Mouse (Mus musculus): Measurements from ENCODE around the gene Tmem8b. TPM values are rescaled to one million over a fixed set of nuclear protein-coding genes. Genes with fewer than 3 reads are reported as not detected.
A peak's percentile ranks its signal among the peaks of the same experiment; 100 is the strongest.

Gene Tmem8b
- polyA plus RNA-seq, 1 experiment from 2014 or later, result 17.1 TPM

GRCm38 (mm10) chr4:43669428-43669794 is 640 bp downstream of the Tmem8b start:
- Histone ChIP-seq H3K9ac (replicated peaks) (peak overlapping the region; percentile 94), H3K9me3 (no peaks in the 10 kb centered on the region), H3K27ac (peak overlapping the region; percentile 76), H3K4me3 (replicated peaks) (peak overlapping the region; percentile 81), H3K27me3 (peaks cover 28% of the 10 kb centered on the region), H3K4me1 (replicated peaks) (peaks cover 42% of the 10 kb centered on the region), H3K36me3 (peaks cover 7% of the 10 kb centered on the region), H3K4me2 (replicated peaks) (peak overlapping the region; percentile 93)
- 1% methylated on average over 22 of the region's 25 CpGs for WGBS
- ATAC-seq, result peak; percentile 70

DNA sequence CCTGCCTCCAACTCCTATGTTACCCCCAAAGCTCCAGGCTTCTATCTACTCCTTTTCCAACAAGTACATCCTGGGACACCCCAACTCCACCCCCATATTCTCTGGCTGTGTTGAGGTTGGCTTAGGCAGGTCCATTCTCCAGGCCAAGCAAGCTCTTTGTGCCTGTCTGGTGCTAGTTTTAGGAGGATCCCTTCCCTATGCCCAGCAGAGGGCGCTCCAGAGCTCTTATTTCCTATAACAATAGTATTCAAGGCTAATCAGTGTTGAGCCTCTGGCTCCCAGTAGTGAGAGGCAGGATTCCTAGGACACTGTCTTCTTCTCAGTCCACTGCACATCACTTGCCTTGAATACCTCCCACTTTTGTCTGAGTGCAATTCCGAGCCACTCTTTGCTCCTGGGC is 3.3 kb downstream of the Tmem8b start:
- 0 out of 2 replicates have a peak, but pooled peaks have one; percentile 4 for ATAC-seq
- Histone ChIP-seq H3K27me3 (peaks cover 5% of the 10 kb centered on the region; the same call in 1 of the 2 replicates), H3K36me3 (peaks cover 34% of the 10 kb centered on the region), H3K4me1 (replicated peaks) (peaks cover 42% of the 10 kb centered on the region), H3K4me3 (replicated peaks) (peak overlapping the region; percentile 23), H3K9ac (replicated peaks) (peak overlapping the region; percentile 30; the same call in 1 of the 2 replicates), H3K27ac (peak overlapping the region; percentile 44; the same call in 1 of the 2 replicates), H3K4me2 (replicated peaks) (peak overlapping the region; percentile 93), H3K9me3 (no peaks in the 10 kb centered on the region)
- 0% methylated on average over 2 of the region's 2 CpGs for WGBS

- Histone ChIP-seq H3K4me2 (replicated peaks) (no peak overlapping the region), H3K4me1 (replicated peaks) (peaks cover 38% of the 10 kb centered on the region), H3K27me3 (no peaks in the 10 kb centered on the region), H3K27ac (no peak overlapping the region), H3K36me3 (peaks cover 50% of the 10 kb centered on the region), H3K9ac (replicated peaks) (no peak overlapping the region), H3K4me3 (replicated peaks) (no peak overlapping the region), H3K9me3 (no peaks in the 10 kb centered on the region)
- no peak for ATAC-seq
- 75% methylated on average over 8 of the region's 8 CpGs for WGBS
Measured at GRCm38 (mm10) chr4:43673703-43674102, 4.9 kb downstream of the Tmem8b start.

DNA sequence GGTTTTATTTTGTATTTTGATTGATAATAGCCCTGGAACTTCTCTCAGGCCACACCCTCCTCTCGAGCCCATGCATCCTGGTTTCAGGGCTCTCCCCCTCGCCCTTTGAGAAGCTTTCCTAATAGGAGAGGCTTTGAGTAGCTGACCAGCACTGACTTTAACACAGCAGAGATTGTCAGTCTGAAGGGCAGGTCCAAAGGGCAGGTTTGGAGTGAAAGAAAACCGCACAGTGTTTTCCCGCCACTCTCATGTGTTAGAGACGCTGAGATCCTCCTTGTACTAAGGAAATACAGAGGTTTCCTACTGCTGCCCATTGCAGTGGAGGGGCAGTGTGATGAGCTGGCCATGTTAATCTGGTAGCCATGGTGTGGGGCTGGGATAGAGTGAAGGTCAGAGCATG is 6.2 kb downstream of the Tmem8b start:
- H3K4me3 ChIP-seq (replicated peaks), result no peak overlapping the region
- H3K27me3 ChIP-seq, result no peaks in the 10 kb centered on the region
- ATAC-seq, result no peak
- 82% methylated on average over 5 of the region's 5 CpGs for WGBS
- H3K9me3 ChIP-seq, result no peaks in the 10 kb centered on the region
- no peak overlapping the region for H3K9ac ChIP-seq (replicated peaks)
- peaks cover 63% of the 10 kb centered on the region for H3K36me3 ChIP-seq
- H3K27ac ChIP-seq, result no peak overlapping the region
- H3K4me1 ChIP-seq (replicated peaks), result peaks cover 33% of the 10 kb centered on the region
- H3K4me2 ChIP-seq (replicated peaks), result no peak overlapping the region

GRCm38 (mm10) chr4:43675608-43676007 is 6.8 kb downstream of the Tmem8b start:
- no peak overlapping the region for H3K4me2 ChIP-seq (replicated peaks)
- 79% methylated on average over 4 of the region's 4 CpGs for WGBS
- no peak overlapping the region for H3K4me3 ChIP-seq (replicated peaks)
- ATAC-seq, result no peak
- no peaks in the 10 kb centered on the region for H3K9me3 ChIP-seq
- no peaks in the 10 kb centered on the region for H3K27me3 ChIP-seq
- no peak overlapping the region for H3K9ac ChIP-seq (replicated peaks)
- H3K4me1 ChIP-seq (replicated peaks), result peaks cover 26% of the 10 kb centered on the region
- no peak overlapping the region for H3K27ac ChIP-seq
- peaks cover 69% of the 10 kb centered on the region for H3K36me3 ChIP-seq

- Histone ChIP-seq H3K4me2 (replicated peaks) (no peak overlapping the region), H3K36me3 (peaks cover 98% of the 10 kb centered on the region), H3K9ac (replicated peaks) (no peak overlapping the region), H3K9me3 (no peaks in the 10 kb centered on the region), H3K27ac (no peak overlapping the region), H3K4me3 (replicated peaks) (no peak overlapping the region), H3K27me3 (no peaks in the 10 kb centered on the region), H3K4me1 (replicated peaks) (no peaks in the 10 kb centered on the region)
- 82% methylated on average over 6 of the region's 6 CpGs for WGBS
- no peak for ATAC-seq
Measured at GRCm38 (mm10) chr4:43678541-43678940, 9.8 kb downstream of the Tmem8b start.

DNA sequence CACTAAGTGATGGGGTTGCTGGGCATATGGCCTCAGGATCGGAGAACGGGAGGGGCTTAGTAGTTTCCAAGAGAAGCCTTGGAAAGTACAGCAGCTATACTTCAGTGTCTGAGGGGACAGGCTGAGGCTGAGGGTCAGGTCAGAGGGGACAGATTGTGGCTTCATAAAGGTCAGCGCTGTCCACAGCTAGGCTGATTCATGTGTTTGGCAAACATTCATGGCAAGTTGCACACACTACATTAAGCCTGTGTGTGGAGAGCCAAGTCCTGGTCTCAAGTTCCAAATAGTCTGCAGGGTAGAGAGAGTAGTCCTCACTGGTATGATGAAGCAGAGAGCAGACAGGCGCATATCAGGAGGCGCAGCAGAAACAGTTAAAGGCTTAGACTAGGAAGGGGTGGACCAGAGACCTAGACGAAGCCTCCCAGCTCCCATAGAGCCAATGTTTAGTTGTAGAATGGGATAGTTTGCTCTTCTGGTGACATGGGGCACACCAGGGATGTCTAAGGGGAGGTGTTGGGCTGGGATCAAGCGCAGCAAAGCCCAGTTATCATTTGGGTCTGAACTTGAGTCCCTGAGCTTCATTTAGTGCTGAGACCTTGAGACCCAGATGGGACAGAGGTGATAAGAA is 10.8 kb downstream of the Tmem8b start:
- no peak overlapping the region for H3K4me3 ChIP-seq (replicated peaks)
- no peak for ATAC-seq
- H3K27me3 ChIP-seq, result no peaks in the 10 kb centered on the region
- H3K27ac ChIP-seq, result no peak overlapping the region
- H3K4me1 ChIP-seq (replicated peaks), result no peaks in the 10 kb centered on the region
- no peak overlapping the region for H3K9ac ChIP-seq (replicated peaks)
- H3K36me3 ChIP-seq, result peaks cover 99% of the 10 kb centered on the region
- H3K9me3 ChIP-seq, result no peaks in the 10 kb centered on the region
- WGBS, result 92% methylated on average over 7 of the region's 7 CpGs
- no peak overlapping the region for H3K4me2 ChIP-seq (replicated peaks)

DNA sequence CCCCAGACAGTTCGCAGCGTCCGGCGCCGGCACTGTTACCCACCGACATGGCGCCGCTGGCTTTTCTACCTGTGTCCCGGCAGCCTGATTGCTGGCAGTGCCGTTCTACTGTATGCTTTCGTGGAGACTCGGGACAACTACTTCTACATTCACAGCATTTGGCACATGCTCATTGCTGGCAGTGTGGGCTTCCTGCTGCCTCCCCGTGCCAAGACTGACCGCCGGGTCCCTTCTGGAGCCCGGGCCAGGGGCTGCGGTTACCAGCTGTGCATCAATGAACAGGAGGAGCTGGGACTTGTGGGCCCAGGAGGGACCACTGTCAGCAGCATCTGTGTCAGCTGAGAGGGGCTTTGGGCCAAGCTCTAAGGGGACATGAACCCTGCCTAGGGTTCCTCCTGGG is 21.2 kb downstream of the Tmem8b start:
- no peaks in the 10 kb centered on the region for H3K27me3 ChIP-seq
- 96% methylated on average over 17 of the region's 17 CpGs for WGBS
- no peaks in the 10 kb centered on the region for H3K4me1 ChIP-seq (replicated peaks)
- no peaks in the 10 kb centered on the region for H3K9me3 ChIP-seq
- H3K27ac ChIP-seq, result no peak overlapping the region
- no peak overlapping the region for H3K4me2 ChIP-seq (replicated peaks)
- no peak overlapping the region for H3K4me3 ChIP-seq (replicated peaks)
- H3K36me3 ChIP-seq, result peaks cover 67% of the 10 kb centered on the region
- no peak overlapping the region for H3K9ac ChIP-seq (replicated peaks)
- ATAC-seq, result no peak

DNA sequence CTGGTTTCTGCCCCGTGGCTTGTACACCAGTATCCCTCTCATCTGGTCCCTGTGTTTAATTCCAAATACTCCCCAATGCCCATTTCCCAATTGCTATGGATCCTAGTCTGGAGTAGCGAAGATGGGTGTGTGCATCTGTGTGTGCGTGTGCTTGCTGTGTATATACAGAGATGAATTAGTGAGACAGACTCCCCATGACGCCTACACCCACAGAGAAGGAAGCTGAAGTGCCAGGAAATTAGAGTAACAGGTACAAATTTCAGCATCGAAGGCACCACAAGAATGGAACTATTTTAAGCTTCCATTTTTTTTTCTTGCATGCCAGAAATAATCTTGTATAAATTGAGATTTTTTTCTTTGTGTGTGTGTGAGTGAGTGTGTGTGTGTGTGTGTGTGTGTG is 22.3 kb downstream of the Tmem8b start:
- Histone ChIP-seq H3K36me3 (peaks cover 57% of the 10 kb centered on the region), H3K27me3 (no peaks in the 10 kb centered on the region), H3K4me1 (replicated peaks) (no peaks in the 10 kb centered on the region), H3K27ac (no peak overlapping the region), H3K4me3 (replicated peaks) (no peak overlapping the region), H3K4me2 (replicated peaks) (no peak overlapping the region), H3K9ac (replicated peaks) (no peak overlapping the region), H3K9me3 (no peaks in the 10 kb centered on the region)
- 87% methylated on average over 5 of the region's 5 CpGs for WGBS
- no peak for ATAC-seq

DNA sequence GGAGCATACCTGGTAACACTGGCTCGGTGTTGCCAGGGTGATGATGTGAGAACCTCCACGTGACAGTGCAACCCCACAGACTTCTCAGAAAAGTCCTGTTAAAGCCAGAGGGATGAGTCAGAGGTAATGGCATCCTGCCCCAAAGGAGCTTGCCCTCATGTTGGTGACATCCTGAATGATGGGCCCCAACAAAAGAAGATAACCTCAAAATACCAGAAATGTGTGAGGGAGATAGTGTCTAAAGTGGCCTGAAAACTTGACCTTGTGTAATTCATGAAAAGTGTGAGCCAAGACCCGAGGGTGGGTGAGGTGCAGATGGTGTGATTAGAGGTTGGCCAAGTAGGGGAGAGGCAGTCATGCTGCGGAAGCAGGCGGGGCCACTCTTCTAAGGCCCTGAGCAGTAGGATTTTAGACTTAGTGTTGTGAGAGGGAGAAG is 25.1 kb downstream of the Tmem8b start:
- Histone ChIP-seq H3K36me3 (peaks cover 32% of the 10 kb centered on the region), H3K4me1 (replicated peaks) (no peaks in the 10 kb centered on the region), H3K4me2 (replicated peaks) (no peak overlapping the region), H3K4me3 (replicated peaks) (no peak overlapping the region), H3K9me3 (no peaks in the 10 kb centered on the region), H3K27me3 (no peaks in the 10 kb centered on the region), H3K27ac (no peak overlapping the region), H3K9ac (replicated peaks) (no peak overlapping the region; the same call in 1 of the 2 replicates)
- no peak for ATAC-seq
- WGBS, result 82% methylated on average over 5 of the region's 5 CpGs

DNA sequence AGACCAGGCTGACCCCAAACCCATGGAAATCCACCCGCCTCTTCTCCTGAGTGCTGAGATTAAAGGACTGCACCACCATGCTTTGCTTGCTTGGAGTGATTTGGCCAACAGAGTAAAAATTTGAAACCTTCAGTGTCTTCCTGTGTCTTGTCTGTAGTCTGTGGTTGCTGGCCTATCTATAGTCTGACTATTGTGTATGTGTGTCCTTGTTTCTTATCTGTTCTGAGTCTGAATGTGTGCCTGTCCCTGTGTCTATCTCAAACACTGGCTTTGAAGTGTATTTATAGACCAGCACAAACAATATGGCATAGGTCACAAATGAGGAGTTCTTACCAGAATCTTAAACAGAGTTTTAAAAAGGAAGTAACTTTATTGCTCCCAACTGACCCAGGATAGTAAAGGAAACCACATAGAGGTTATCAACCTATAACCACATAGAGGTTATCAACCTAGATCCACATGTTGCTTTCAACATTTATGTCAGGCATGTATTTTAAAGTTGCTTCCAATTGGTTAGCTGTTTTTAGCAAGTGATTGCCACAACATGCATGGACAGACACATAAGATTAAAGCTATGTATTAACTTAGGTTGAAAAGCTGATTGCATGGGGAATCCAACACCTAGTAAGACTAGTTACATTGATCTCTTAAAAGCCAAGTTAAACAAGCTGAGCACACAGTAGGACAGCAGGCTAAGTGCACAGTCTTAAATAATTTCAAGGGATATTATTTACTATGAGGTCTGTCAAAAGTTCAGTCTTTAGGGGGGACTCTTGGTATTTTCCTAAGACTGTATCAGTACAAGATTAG is 25.9 kb downstream of the Tmem8b start:
- no peak for ATAC-seq
- Histone ChIP-seq H3K36me3 (peaks cover 23% of the 10 kb centered on the region), H3K4me1 (replicated peaks) (no peaks in the 10 kb centered on the region), H3K4me2 (replicated peaks) (no peak overlapping the region), H3K27me3 (no peaks in the 10 kb centered on the region), H3K27ac (no peak overlapping the region), H3K4me3 (replicated peaks) (no peak overlapping the region), H3K9me3 (no peaks in the 10 kb centered on the region), H3K9ac (replicated peaks) (no peak overlapping the region)
- 89% methylated on average over 1 of the region's 1 CpGs for WGBS

DNA sequence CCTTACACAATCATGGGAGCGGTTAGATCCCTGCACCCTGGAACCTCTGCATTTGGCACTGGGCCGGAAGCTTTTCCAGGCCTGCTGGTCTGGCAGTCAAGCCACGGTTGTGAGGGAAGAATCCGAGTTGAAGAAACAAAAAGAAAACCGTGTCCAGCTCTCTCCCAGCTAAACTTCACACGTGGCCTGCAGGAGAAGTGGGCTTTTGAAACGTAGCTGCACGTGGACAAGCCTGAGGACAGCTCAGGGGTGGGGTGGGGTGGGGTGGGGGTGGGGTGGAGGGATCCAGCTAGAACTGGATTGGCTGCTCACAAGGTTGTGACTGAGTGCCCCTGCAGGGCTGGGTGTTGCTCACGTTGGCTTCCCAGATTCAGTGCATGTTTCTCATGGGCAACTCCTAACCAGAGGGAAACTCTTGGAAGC is 26.5 kb downstream of the Tmem8b start:
- no peaks in the 10 kb centered on the region for H3K4me1 ChIP-seq (replicated peaks)
- H3K4me2 ChIP-seq (replicated peaks), result no peak overlapping the region
- no peak overlapping the region for H3K9ac ChIP-seq (replicated peaks)
- 32% methylated on average over 9 of the region's 9 CpGs for WGBS
- H3K27me3 ChIP-seq, result no peaks in the 10 kb centered on the region
- no peak overlapping the region for H3K27ac ChIP-seq
- no peak overlapping the region for H3K4me3 ChIP-seq (replicated peaks)
- H3K9me3 ChIP-seq, result no peaks in the 10 kb centered on the region
- H3K36me3 ChIP-seq, result peaks cover 17% of the 10 kb centered on the region
- ATAC-seq, result no peak

Measured in midbrain, embryonic 13.5 days (tissue).